Mouse (Mus musculus) skeletal muscle tissue, adult 2 months (tissue): Measurements from ENCODE around the gene Vezf1.

Source experiments
- DNase-seq: peaks from one replicate; pipeline ENCODE4 v3.0.0-alpha.2; 2012; ENCODE audit warnings: low read depth, low spot score

Gene Vezf1

DNA sequence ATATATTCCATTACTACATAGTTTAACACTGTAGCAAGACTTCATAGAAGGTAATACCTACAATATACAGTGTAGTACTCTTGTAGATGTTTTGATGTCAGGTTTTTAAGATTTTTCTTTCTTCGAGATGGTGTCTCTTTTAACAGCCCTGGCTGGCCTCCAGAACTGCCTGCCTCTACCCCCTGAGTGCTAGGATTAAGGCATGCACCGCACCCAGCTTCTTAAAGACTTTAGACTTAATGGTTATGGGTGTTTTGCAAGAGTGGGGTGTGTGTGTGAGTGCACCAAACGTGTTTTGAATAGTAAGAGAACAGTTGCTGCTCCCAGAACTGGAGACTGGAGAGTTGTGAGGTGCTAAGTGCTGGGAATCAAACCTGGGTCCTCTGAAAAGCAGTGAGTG, 14.3 kb upstream of the Vezf1 start:
- DNase-seq: no peak

- no peak for DNase-seq
Measured at GRCm38 (mm10) chr11:88054589-88054988, 13.5 kb upstream of the Vezf1 start.

GRCm38 (mm10) chr11:88055777-88056176, 12.3 kb upstream of the Vezf1 start:
- DNase-seq: no peak

DNA sequence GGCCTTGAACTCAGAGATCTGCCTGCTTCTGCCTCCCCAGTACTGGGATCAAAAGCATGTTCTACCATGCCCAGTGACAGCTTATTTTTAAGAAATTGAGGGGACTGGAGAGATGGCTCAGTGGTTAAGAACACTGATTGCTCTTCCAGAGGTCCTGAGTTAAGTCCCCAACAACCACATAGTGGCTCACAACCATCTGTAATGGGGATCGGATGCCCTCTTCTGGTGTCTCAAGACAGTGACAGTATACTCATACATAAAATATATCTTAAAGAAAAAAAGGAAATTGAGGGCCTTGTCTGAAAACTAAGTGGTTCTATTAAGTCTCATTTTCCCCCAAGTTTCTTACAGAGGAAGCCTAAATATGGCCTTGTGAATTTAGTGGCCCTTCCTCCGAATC, 10.3 kb upstream of the Vezf1 start:
- no peak for DNase-seq

DNA sequence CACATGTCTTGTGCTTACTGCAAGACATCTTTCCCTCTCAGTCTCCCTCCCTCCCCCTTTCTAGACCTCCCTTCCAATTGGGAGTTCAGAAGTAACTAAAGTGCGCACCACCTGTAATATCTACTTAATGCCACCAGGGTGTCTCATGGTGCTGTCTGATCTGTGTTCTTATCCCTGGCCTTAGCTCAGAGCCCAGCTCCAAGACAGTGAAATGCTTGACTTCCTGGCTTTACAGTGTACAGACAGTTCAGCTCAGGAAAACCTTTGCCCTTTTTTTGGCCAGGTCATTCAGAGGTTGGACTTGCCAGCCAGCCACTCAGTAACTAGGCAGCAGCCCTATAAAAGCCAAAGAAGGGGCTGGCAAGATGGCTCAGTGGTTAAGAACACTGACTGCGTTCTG, 8.9 kb upstream of the Vezf1 start:
- DNase-seq: peak; percentile 88

- no peak for DNase-seq
Measured at GRCm38 (mm10) chr11:88061892-88062625, 6.0 kb upstream of the Vezf1 start.

DNA sequence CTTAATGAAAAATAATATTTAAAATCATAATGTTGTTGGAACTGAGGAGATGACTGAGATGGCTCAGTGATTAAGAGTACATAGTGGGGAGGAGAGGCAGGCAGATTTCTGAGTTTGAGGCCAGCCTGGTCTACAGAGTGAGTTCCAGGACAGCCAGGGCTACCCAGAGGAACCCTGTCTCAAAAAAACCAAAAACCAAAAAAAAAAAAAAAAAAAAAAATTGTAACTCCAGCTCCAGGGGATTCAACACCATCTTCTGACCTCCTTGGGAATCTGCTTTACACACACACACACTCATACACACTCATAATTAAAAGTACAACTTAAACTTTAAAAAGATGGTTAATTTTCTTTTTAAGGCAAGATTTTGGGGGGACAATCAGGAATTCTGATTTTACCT, 2.3 kb upstream of the Vezf1 start:
- no peak for DNase-seq

- peak; percentile 44 for DNase-seq
Measured at GRCm38 (mm10) chr11:88067191-88067585, 891 bp upstream of the Vezf1 start.

DNA sequence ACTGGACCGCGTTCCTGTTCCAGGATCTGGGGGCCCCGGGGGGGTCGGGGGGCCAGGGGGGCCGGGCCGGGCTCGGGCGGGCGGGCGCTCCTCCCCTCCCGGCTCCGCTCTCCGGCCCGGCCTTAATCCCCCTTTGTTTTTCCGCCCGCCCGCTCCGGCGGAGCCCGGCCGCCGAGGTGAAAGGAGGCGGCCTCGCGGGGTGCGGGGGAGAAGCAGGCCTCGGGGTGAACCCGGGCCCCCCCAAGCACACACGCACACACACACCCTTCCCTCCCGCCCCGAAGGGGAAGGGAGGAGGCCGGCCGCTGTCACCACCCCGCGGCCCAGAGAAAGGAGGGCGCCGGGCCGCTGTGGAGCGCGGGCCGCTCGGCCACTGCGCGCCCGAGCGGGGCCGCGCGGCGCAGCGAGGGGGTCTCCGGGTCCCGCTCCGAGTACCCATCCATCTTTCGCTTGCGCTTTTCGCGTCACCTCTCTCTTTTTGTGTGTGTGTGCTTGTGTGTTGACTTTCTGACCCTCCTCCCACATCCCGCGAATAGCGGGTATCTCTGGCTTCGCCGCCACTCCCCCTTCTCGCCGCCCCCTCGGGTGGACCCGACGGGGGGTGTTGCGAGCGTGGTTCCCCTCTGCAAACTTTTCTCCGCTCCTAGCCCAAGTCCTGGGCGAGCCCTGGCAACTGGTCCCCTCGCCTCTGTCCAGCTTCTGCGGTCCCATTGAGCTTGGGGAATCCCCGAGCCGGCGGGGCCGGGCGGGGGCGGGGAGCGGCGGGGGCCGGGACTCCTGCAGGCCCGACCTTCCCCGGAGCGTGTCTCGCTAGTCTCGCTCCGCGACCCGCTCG, 549 bp downstream of the Vezf1 start:
- DNase-seq: peak; percentile 70

GRCm38 (mm10) chr11:88069246-88069570, 1.1 kb downstream of the Vezf1 start:
- no peak for DNase-seq

DNA sequence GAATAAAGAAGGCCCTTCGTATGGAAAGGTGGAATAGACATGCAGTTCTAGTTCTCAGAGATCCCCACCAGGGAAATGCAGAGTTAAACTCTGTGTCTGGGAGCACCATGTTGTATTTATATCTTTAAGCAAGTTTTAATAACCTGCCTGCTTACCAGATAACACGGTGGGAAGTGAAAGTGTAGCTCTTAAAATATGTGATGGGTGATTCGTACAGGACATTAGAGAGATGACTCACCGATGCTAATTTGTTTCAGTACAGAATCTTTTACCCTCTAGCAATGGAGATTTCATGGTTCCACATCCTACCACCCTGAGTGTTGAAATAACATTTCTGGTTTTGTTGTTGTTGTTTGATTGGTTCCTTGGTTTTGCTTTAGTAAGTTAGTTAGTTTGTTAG, 2.3 kb downstream of the Vezf1 start:
- DNase-seq: no peak

GRCm38 (mm10) chr11:88071113-88071512, 3.0 kb downstream of the Vezf1 start:
- no peak for DNase-seq

DNA sequence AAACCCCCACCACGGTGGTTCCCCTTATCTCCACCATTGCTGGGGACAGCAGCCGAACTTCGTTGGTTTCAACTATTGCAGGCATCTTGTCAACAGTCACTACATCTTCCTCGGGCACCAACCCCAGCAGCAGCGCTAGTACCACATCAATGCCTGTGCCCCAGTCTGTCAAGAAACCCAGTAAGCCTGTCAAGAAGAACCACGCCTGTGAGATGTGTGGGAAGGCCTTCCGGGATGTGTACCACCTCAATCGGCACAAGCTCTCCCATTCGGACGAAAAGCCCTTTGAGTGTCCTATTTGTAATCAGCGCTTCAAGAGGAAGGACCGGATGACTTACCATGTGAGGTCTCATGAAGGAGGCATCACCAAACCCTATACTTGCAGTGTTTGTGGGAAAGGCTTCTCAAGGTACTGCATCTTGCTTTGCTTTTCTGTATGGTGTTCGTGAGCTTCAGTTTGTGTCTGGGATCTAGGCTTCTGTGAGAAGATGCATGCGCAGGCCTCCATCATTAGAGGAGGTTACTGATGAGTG, 5.3 kb downstream of the Vezf1 start:
- no peak for DNase-seq

GRCm38 (mm10) chr11:88075701-88076100, 7.6 kb downstream of the Vezf1 start:
- DNase-seq: no peak

DNA sequence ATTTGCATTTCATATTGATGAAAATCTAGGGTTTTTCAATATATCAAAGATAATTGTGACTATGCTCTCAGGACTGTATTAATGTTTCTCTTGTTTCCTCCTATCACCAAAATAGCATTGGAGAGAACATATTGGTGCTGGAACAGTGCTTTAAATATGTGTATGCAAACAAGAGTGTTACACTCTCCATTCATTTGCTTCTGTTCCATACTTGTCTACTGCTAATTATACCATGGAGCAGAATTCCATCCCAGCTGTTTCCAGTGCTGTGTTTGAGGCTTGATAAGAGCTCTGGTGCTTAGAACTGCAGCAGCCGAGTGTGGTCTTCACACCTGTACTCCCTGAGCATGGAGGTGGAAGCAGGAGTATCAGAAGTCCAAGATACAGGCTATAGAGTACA, 8.3 kb downstream of the Vezf1 start:
- no peak for DNase-seq

DNA sequence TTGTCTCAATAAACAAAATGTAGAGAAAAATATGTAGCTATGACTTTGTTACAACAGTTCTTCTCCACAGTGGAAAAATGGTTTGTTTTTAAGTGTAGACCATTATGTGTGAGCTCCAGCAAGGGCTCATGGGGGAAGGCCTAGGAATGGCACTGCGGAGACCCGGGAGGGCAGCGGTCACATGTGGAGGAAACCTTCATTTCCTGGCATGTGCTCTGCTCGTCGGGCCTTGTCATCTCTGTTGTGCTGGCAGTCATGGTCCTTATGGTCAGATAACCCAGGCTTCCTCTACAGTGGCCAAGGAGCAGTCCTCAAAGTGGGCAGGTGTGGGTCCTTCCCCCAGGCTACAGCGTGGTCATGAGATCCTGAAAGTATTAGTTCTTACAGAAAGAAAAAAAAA, 15.6 kb downstream of the Vezf1 start:
- DNase-seq: no peak

GRCm38 (mm10) chr11:88086737-88087627, 18.9 kb downstream of the Vezf1 start:
- peak; percentile 94 for DNase-seq

DNA sequence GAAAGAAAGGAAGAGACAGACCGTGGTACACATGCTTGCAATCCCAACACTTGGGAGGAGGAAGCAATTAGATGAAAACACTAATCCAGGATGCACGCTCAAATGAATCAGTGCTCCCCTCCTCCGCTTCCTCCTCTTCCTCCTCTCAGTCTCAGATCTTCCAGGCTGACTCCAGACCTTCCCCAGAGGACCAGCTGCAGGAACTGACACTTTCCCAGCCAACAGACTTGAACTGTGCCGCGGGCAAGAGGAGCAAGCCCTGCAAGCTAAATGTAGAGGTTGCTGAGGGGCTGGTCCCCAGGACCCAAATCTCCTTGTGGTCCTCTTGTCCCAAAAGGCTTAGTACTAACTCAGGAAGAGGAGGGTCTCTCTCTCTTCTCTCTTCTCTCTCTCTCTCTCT, 21.1 kb downstream of the Vezf1 start:
- DNase-seq: no peak

DNA sequence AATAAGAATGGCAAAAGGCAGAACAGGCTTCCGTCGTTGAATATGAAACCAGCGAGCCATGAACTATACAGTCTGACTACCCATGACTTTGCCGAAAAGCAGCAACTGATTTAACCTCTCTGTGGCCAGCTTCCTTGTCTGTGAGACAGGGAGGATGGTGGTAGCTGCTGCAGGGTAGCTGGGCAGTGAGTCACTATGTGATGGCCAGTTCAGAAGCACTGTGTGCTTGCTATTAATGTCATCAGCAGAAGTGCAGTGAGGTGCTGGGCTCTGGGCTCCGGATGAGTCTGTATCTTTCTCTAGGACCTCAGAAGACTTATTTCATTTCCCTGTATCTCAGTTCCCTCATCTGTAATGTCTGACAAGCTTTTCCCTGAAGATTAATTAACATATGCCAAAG, 22.2 kb downstream of the Vezf1 start:
- DNase-seq: no peak

- DNase-seq: no peak
Measured at GRCm38 (mm10) chr11:88091949-88092348, 23.9 kb downstream of the Vezf1 start.

GRCm38 (mm10) chr11:88097173-88097572, 29.1 kb downstream of the Vezf1 start:
- DNase-seq: peak; percentile 52
